Mouse (Mus musculus) erythroid progenitor cell, adult 5-6 weeks (primary cell): ENCODE measurements around the gene Glis2. TPM values are rescaled to one million over a fixed set of nuclear protein-coding genes. Genes with fewer than 3 reads are reported as not detected.
A peak's percentile ranks its signal among the peaks of the same experiment; 100 is the strongest.

Source experiments
- ATAC-seq: replicated peaks from 2 replicates; pipeline ENCODE4 v1.8.0; 2016; ENCODE audit warnings: moderate number of reproducible peaks, mild to moderate bottlenecking, moderate TSS enrichment, inconsistent platforms; ENCODE audit not compliant: poor library complexity, low FRiP score, severe bottlenecking
- total RNA-seq, 2 experiments: library from RNA; stranded (forward) in 1 of 2; stranded (reverse) in 1 of 2; fragments of 150-400 nt in 1 of 2; fragments of 186-747, 209-891 nt in 1 of 2; gene quantifications; 2 replicates each; pipeline versions ENCODE4 v1.2.3 to v1.2.4; 2015 to 2017; ENCODE audit warnings: low replicate concordance in 2 of 2

Glis2 gene
- total RNA-seq, 2 experiments from 2014 or later: not detected

GRCm38 (mm10) chr16:4600701-4601310, 6.3 kb downstream of the Glis2 start:
- no peak for ATAC-seq

DNA sequence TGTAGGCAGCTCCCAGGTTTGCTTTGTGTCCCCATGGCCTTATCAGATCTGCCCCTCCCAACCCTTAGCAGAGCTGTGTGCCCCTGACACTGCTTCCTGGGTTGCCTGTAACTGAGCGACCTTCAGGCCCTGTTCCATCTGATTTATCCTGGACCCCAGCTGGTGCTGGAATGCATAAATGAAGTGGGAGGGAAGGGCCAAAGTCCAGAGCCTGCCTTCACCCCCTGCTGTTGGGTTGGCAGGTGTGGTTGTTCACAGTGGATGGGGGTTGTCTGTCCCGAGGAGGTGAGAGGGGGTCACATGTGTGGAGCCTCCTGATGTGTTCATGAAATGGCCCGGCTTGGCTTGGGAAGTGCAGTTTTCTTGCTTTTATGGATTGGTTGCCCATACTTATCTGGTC, 7.7 kb downstream of the Glis2 start:
- no peak for ATAC-seq

DNA sequence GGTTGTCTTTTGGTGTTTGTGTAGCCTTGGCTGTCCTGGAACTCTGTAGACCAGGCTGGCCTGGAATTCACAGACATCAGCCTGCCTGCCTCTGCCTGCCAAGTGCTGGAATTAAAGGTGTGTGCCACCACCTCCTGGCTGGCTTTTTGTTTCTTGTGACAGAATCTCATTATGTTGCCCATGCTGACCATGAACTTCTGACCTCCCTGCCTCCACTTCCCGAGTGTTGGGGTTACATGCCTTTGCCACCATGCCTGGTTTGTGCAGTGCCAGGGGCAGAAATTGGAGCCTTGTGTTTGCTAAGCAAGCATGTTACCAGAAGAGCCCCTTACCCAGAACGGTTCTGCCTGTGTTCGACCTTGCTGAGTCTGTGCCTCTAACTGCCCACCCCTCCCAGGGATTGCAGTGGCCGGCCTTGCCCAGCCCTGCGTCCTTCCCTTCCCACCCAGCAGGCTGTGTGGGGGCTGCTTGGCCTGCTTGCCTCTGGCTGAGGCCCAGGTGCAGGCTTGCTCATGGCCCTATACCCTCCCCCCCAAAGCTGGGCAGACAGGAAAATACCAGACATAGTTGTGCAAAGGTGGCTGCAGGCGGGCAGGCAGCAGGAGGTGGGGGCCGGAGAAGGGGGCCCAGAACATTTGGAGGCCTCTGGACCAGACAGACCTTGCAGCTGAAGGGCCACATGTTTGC, 8.4 kb downstream of the Glis2 start:
- ATAC-seq: no peak

GRCm38 (mm10) chr16:4603453-4603837, 8.9 kb downstream of the Glis2 start:
- no peak for ATAC-seq

DNA sequence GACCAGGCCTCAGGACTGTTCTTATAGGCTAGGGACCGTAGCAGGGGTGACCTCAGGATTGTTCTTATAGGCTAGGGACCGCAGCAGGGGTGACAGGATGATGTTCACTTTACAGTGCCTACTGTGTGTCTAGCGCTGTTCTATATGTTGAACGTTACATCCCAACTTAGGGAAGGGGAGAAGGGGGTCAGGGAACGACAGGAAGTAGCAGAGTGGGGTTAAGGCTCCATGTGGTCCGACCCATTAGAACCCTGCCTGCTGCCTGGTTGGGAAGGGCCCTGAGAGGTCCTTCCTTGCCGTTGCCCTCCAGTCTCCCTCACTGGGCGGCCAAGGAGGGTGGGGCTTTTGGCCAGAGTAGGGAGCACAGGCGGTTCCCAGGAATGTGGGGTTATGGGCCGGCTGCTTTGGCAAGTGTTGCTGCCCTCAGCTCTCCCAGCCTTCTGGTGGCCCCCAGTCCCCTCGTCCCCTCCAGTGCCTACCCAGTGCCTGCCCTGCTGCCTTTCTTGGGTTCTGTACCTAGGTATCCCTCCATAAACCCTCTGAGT, 9.9 kb downstream of the Glis2 start:
- ATAC-seq: no peak

GRCm38 (mm10) chr16:4605514-4606131, 11.1 kb downstream of the Glis2 start:
- no peak for ATAC-seq

GRCm38 (mm10) chr16:4606431-4607084, 12.0 kb downstream of the Glis2 start:
- ATAC-seq: 0 out of 2 replicates have a peak, but pooled peaks have one; percentile 8

DNA sequence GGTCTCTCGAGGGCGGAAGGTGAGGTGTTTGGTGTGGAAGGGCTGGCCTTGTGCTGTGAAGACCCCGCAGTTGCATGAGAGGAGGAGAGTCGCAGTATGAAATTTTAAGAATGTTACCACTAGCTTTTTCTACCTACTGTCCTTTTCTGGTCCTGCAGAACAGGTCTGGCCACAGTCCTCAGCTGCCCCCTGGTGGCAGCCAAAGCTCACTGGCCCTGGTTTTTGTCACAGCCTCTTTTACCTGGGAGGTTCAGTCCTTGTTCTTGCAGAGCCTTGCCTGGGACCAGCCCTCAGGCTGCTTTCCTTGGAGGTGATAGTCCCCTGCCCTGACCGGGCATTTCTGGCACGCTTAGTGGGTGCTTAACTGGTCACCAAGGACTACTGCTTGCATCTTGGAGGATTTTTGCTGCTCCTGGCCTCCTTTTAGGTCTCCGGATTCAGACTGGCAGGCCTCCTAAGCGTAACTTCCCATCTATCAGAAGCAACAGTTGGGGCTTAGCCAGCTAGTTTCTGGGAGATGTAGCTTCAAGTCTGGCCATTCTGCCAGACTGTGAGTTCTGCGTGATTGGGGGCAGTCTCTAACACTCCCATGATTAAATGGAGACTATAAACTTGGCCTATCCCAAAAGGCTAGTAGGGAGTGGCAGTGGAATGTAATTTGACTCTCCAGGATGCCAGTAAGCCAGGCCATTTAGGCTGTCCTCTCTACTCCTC, 13.5 kb downstream of the Glis2 start:
- peak; percentile 64; the same call in 1 of the 2 replicates for ATAC-seq

- ATAC-seq: no peak
Measured at GRCm38 (mm10) chr16:4608532-4609059, 14.1 kb downstream of the Glis2 start.

DNA sequence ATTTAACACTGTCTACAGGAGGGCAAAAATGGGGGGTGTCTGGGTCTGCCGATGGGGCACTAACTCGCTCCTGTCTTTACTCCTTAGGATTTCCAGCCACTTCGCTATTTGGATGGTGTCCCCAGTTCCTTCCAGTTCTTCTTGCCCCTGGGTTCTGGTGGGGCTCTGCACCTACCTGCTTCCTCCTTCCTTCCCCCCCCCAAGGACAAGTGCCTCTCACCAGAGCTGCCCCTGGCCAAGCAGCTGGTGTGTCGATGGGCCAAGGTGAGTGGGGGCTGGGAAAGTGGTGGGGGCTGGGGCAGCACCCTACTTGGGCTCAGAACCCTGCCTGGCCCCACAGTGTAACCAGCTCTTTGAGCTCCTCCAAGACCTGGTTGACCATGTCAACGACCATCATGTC, 16.7 kb downstream of the Glis2 start:
- no peak for ATAC-seq

- no peak for ATAC-seq
Measured at GRCm38 (mm10) chr16:4611676-4612075, 17.2 kb downstream of the Glis2 start.

DNA sequence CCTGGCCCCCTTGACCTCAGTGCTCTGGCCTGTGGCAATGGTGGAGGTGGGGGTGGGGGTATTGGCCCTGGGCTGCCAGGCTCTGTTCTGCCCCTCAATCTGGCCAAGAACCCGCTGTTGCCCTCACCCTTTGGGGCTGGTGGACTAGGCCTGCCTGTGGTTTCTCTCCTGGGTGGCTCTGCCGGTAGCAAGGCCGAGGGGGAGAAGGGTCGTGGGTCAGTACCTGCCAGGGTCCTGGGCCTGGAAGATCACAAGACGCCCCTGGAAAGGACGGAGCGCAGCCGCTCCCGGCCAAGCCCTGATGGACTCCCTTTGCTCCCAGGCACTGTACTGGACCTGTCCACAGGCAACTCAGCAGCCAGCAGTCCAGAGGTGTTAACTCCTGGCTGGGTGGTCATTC, 19.2 kb downstream of the Glis2 start:
- no peak for ATAC-seq

GRCm38 (mm10) chr16:4614639-4615038, 20.1 kb downstream of the Glis2 start:
- no peak for ATAC-seq

DNA sequence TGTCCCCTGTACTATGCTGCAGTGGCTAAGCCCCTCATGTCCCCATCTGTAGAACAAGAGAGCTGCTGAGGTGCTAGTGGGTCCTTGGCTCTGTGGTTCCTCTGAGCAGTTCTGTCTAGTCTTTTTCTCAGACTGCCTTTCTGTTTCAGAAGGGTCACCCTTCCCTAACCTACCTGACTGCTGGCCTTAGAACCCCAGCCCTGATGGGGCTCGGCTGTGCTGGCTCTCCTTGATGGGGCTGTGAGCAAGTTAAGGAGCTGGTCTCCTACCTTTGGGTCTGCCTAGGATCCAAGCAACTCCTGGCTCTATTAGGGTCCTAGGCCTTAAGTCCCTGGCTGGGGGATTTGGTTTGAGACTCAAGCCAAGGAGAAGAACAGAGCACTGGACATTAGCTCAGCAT, 20.8 kb downstream of the Glis2 start:
- ATAC-seq: no peak

- ATAC-seq: no peak
Measured at GRCm38 (mm10) chr16:4616829-4617228, 22.3 kb downstream of the Glis2 start.

DNA sequence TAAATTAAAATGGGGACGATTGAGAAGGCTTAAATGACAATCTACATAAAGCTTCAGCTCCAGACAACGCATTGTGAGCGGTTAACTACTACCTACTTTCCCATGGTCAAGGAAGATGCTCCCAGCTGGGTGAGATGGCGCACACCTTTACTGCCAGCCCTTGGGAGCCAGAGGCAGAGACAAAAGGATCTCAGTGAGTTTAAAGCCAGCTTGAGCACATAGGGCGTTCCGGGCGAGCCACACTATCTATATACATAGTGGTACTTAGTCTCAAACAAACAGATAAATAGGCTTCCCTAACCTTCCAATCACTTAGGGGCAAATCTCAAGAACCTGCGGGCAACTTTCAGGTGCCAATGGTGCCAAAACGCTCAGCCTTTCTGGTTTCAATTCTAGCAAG, 29.6 kb downstream of the Glis2 start:
- ATAC-seq: peak; percentile 48

DNA sequence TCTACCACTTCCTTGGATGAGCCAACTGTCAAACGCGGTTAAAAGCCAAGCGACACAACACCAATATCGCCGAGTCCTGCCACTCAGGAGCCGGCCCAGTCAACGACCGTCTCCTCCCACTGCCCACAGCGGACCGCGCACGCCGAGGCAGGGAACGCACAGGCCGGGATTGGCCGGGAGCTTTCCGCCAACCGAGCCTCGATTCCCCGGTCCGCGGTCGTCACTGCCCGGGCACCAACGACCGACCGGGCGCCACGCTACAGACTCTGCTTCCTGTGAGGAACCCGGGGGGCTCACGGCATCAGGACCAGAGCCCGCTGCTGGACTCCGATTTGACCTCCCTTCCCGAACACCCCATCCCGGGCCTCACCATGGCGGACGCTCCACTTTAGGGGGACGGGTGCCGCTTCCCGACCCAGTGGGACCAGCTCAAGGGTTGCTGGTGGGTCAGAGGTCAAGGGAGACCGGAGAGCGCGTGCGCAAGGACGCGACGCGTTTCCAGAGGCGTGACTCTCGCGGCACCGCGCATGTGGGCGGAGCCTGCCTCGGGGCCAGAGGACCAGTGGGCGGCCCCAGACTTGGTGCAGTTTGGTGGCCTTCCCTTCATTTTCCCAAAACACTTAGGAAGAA, 30.1 kb downstream of the Glis2 start, which contains the start of gene Pam16:
TSS of gene Pam16 (minus strand) at position 508 of the 630 bp plus-strand sequence.
- peak; percentile 95 for ATAC-seq

DNA sequence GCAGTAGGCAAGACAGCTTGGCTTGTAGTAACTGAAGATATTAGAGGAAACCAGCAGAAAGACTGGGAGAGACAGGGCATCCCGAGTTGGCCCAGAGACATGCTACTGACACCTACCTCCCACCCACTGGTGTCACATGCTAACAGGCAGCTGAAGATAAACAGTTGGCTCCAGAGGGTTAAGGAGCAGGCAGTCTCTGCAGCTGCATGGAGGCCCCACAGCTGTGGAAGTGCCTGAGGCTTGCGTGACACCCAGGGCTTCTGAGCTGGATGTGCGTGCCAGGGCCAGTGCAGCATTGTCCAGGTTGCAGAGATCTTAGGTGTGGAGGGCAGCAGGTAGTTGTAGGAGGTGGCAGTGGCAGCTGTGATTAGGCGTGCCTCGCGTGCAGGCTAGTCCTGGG, 32.6 kb downstream of the Glis2 start:
- no peak for ATAC-seq

DNA sequence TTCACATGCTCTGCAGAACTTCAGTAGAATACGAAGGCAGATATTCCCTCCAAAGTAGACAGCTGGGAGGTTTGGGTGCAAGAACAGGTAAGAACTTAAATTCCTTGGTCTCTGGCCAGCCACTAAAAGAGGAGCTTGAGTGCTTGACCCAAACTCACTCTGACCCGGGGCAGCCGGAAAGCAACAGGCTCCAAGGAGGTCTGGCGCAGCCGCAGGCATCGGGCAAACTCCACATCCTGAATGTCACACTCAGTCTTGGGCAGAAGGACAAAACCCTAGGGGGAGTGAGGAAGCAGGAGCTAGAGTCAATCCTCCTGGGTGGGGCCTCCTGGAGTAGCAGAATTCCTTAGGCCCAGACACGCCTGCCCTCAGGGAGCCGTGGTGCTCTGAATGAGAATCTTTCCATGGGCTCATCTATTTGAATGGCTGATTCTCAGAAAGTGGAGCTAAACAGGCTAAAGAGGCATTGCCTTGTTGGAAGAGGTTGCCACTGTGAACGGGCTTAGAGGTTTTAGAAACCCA, 34.4 kb downstream of the Glis2 start:
- no peak for ATAC-seq
